Mouse (Mus musculus): ENCODE measurements around the gene A930002H24Rik.

The A930002H24Rik gene

GRCm38 (mm10) chr17:63836223-63836622 is 27.4 kb downstream of the A930002H24Rik start:
- no peak for DNase-seq (ENCODE audit: low spot score)

- no peak for DNase-seq (ENCODE audit: low spot score)
Observed at GRCm38 (mm10) chr17:63831550-63831949, 32.0 kb downstream of the A930002H24Rik start.

GRCm38 (mm10) chr17:63828561-63829332 is 34.8 kb downstream of the A930002H24Rik start:
- no peak for DNase-seq (ENCODE audit: low spot score)

GRCm38 (mm10) chr17:63826767-63827166 is 36.8 kb downstream of the A930002H24Rik start:
- no peak for DNase-seq (ENCODE audit: low spot score)

- no peak for DNase-seq (ENCODE audit: low spot score)
Observed at GRCm38 (mm10) chr17:63826196-63826595, 37.4 kb downstream of the A930002H24Rik start.

GRCm38 (mm10) chr17:63824141-63824540 is 39.5 kb downstream of the A930002H24Rik start:
- DNase-seq (ENCODE audit: low spot score), result no peak

- DNase-seq (ENCODE audit: low spot score), result no peak
Observed at GRCm38 (mm10) chr17:63818444-63819027, 45.1 kb downstream of the A930002H24Rik start.

- no peak for DNase-seq (ENCODE audit: low spot score)
Observed at GRCm38 (mm10) chr17:63813552-63813951, 50.0 kb downstream of the A930002H24Rik start.

Measured in layer of hippocampus, adult 9-10 months (tissue).